Mouse (Mus musculus) embryonic facial prominence, embryonic 11.5 days (tissue): ENCODE measurements around the gene 4921517D22Rik. TPM values are rescaled to one million over a fixed set of nuclear protein-coding genes. Genes with fewer than 3 reads are reported as not detected.

Experiments used
- ATAC-seq: fragments of 200-750 bp; cut with Nextera tagmentation; replicated peaks from 2 replicates; pipeline ENCODE4 v1.8.0; 2017; ENCODE audit warnings: low read depth; ENCODE audit not compliant: insufficient number of reproducible peaks, low FRiP score, low TSS enrichment
- DNase-seq: peaks from one replicate; pipeline ENCODE4 v3.0.0-alpha.2; 2015; ENCODE audit warnings: low spot score
- H3K27ac ChIP-seq: fragments of 300-500 bp; sonication (generic); replicated peaks from 2 replicates; pipeline ENCODE4 v1.5.1; 2014; ENCODE audit warnings: mild to moderate bottlenecking, low read depth, low read length, control low read depth
- H3K27me3 ChIP-seq: fragments of 300-500 bp; sonication (generic); 2 replicates; pipeline ENCODE4 v1.6.1; 2014; ENCODE audit warnings: mild to moderate bottlenecking, low read length, moderate library complexity, mixed read lengths; ENCODE audit not compliant: control insufficient read depth, insufficient read depth
- H3K36me3 ChIP-seq: fragments of 300-500 bp; sonication (generic); replicated peaks from 2 replicates; pipeline ENCODE4 v1.6.1; 2014; ENCODE audit warnings: low read depth, mild to moderate bottlenecking, low read length, moderate library complexity, mixed read lengths; ENCODE audit not compliant: control insufficient read depth, insufficient read depth
- H3K4me1 ChIP-seq: fragments of 300-500 bp; sonication (generic); 2 replicates; pipeline ENCODE4 v1.6.1; 2014; ENCODE audit warnings: low read length, mixed read lengths; ENCODE audit not compliant: control insufficient read depth, insufficient read depth
- H3K4me2 ChIP-seq: fragments of 300-500 bp; sonication (generic); 2 replicates; pipeline ENCODE4 v1.6.1; 2014; ENCODE audit warnings: low read depth, mild to moderate bottlenecking, control low read depth, low read length, moderate library complexity
- H3K4me3 ChIP-seq: fragments of 300-500 bp; sonication (generic); 2 replicates; pipeline ENCODE4 v1.5.1; 2014; ENCODE audit warnings: low read depth, low read length, control low read depth
- H3K9ac ChIP-seq: fragments of 300-500 bp; sonication (generic); replicated peaks from 2 replicates; pipeline ENCODE4 v1.6.1; 2014; ENCODE audit warnings: mild to moderate bottlenecking, control low read depth, low read length
- H3K9me3 ChIP-seq: fragments of 300-500 bp; sonication (generic); replicated peaks from 2 replicates; pipeline ENCODE4 v1.6.1; 2016; ENCODE audit warnings: mild to moderate bottlenecking, low read length, inconsistent platforms, mixed read lengths; ENCODE audit not compliant: control insufficient read depth
- WGBS: fragments of 180-500 bp; shearing (Covaris S2); extraction: QIAGEN DNeasy Blood & Tissue Kit; methylation state at CpG from one replicate; pipeline ENCODE4 v1.1.7; 2014; 5-methylcytosine and 5-hydroxymethylcytosine counted together
- polyA plus RNA-seq: library from polyadenylated mRNA; unstranded; fragments of >200 nt; fragmentation: Nextera tagmentation; extraction: Ambion mirVana; gene quantifications from 2 replicates; pipeline ENCODE4 v1.2.1, GENCODE M21; 2014

Gene 4921517D22Rik
- polyA plus RNA-seq, 1 experiment from 2014 or later = not detected

- Histone ChIP-seq H3K4me2 (no peak overlapping the region), H3K9me3 (no peaks in the 10 kb centered on the region), H3K4me1 (no peaks in the 10 kb centered on the region; the same call in 1 of the 2 replicates), H3K27ac (no peak overlapping the region), H3K4me3 (no peak overlapping the region), H3K36me3 (peaks cover 5% of the 10 kb centered on the region), H3K27me3 (no peaks in the 10 kb centered on the region), H3K9ac (no peak overlapping the region)
- DNase-seq = no peak
- 87% methylated on average over 3 of the region's 3 CpGs for WGBS
- no peak for ATAC-seq
Observed at GRCm38 (mm10) chr13:59645491-59645890, 48.4 kb downstream of the 4921517D22Rik start.

- DNase-seq (no peak), ATAC-seq (no peak)
- 86% methylated on average over 2 of the region's 2 CpGs for WGBS
- no peaks in the 10 kb centered on the region; the same call in 1 of the 2 replicates for H3K4me1 ChIP-seq
- no peak overlapping the region for H3K4me2 ChIP-seq
- H3K27ac ChIP-seq = no peak overlapping the region
- H3K27me3 ChIP-seq = no peaks in the 10 kb centered on the region
- H3K9me3 ChIP-seq = no peaks in the 10 kb centered on the region
- peaks cover 3% of the 10 kb centered on the region for H3K36me3 ChIP-seq
- H3K4me3 ChIP-seq = no peak overlapping the region
- no peak overlapping the region for H3K9ac ChIP-seq
Observed at GRCm38 (mm10) chr13:59642818-59643217, 51.1 kb downstream of the 4921517D22Rik start.

GRCm38 (mm10) chr13:59640178-59640440 lies 53.8 kb downstream of the 4921517D22Rik start:
- no peak for ATAC-seq
- Histone ChIP-seq H3K9ac (no peak overlapping the region), H3K4me1 (no peaks in the 10 kb centered on the region), H3K4me2 (no peak overlapping the region), H3K4me3 (no peak overlapping the region), H3K27ac (no peak overlapping the region), H3K9me3 (no peaks in the 10 kb centered on the region), H3K27me3 (no peaks in the 10 kb centered on the region), H3K36me3 (peaks cover 5% of the 10 kb centered on the region)
- 94% methylated on average over 6 of the region's 6 CpGs for WGBS
- no peak for DNase-seq

- no peak for ATAC-seq
- Histone ChIP-seq H3K27me3 (no peaks in the 10 kb centered on the region), H3K36me3 (peaks cover 2% of the 10 kb centered on the region), H3K4me3 (no peak overlapping the region), H3K27ac (no peak overlapping the region), H3K9ac (no peak overlapping the region), H3K4me2 (no peak overlapping the region), H3K9me3 (no peaks in the 10 kb centered on the region), H3K4me1 (no peaks in the 10 kb centered on the region)
- no peak for DNase-seq
- 86% methylated on average over 16 of the region's 16 CpGs for WGBS
Observed at GRCm38 (mm10) chr13:59639368-59640177, 54.3 kb downstream of the 4921517D22Rik start.

GRCm38 (mm10) chr13:59637800-59638199 lies 56.1 kb downstream of the 4921517D22Rik start:
- no peaks in the 10 kb centered on the region for H3K9me3 ChIP-seq
- ATAC-seq = no peak

More at GRCm38 (mm10) chr13:59637800-59638199, 56.1 kb downstream of the 4921517D22Rik start:
- Histone ChIP-seq H3K27me3 (no peaks in the 10 kb centered on the region), H3K36me3 (peaks cover 2% of the 10 kb centered on the region), H3K4me1 (no peaks in the 10 kb centered on the region), H3K9ac (no peak overlapping the region), H3K27ac (no peak overlapping the region), H3K4me2 (no peak overlapping the region), H3K4me3 (no peak overlapping the region)
- 90% methylated on average over 7 of the region's 7 CpGs for WGBS
- no peak for DNase-seq

Other genes starting within 250 kb of the 4921517D22Rik start
- gene Agtpbp1, start 108.9 kb downstream of the 4921517D22Rik start, polyA plus RNA-seq = 17.8 and 18.4 TPM in 2 replicates
- gene Naa35, start 108.8 kb downstream of the 4921517D22Rik start, polyA plus RNA-seq = 104 and 105 TPM in 2 replicates
- gene Golm1, start 18.3 kb downstream of the 4921517D22Rik start, polyA plus RNA-seq = 88.0 and 97.5 TPM in 2 replicates
- gene Spata31d1a, start 16.2 kb upstream of the 4921517D22Rik start, polyA plus RNA-seq = 0.11 TPM in 1 of 2 replicates, not detected in the other
- gene Spata31d1b, start 18.2 kb upstream of the 4921517D22Rik start, polyA plus RNA-seq = not detected in 2 replicates
- not detected in 2 replicates for gene Spata31d1d, start 37.6 kb upstream of the 4921517D22Rik start, polyA plus RNA-seq
- gene 1700014D04Rik, start 52.6 kb upstream of the 4921517D22Rik start, polyA plus RNA-seq = not detected in 2 replicates
- gene Isca1, start 75.7 kb upstream of the 4921517D22Rik start, polyA plus RNA-seq = 117 and 125 TPM in 2 replicates
- gene Gm49354, start 88.1 kb upstream of the 4921517D22Rik start, polyA plus RNA-seq = not detected in 2 replicates
- 48.7 and 50.0 TPM in 2 replicates for gene Tut7, start 129.0 kb upstream of the 4921517D22Rik start, polyA plus RNA-seq